Mouse (Mus musculus): ENCODE measurements around the gene Adgrg1.
"Not testable (repeated sequence)": the region's sequence is repeated elsewhere in the genome, so short reads cannot be mapped to it uniquely, and the experiment has no call there.

Gene Adgrg1

GRCm38 (mm10) chr8:95028391-95028790, 53.8 kb downstream of the Adgrg1 start:
- in situ Hi-C loops (cut with MboI, MseI): not testable (repeated sequence)

DNA sequence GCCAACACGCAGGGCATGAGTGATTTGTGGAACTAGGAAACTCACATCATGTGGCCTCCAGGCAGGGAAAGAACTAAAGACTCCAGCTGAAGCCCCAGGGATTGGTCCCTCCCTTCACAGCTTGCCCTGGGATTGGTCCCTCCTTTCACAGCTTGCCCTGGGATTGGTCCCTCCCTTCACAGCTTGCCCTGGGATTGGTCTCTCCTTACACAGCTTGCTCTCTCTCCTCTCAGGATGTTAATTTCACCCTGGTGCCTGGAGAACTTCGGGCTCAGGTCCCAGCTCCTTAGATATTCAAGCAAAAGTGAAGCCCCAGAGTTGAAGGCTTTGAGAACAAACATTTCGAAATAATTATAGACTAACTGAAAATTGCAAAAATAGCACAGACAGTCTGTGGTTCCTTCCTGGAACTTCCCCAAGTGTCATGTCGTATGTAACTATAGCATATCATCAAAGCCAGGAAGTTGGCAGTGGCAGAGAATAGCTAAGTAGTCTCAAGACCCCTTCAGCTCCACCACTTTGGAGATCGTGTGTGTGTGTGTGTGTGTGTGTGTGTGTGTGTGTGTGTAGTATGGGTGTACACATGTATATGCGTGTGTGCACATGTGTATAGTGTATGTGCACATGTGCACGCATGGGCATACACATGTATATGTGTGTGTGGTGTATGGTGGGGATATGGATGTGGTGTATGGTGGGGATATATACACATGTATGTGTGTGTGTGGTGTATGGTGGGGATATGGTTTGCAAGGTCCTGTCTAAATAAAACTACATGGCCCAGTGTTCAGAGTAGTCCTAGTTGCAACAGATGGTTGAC, 62.8 kb downstream of the Adgrg1 start:
- in situ Hi-C loops (cut with MboI, MseI): no loop called here

- in situ Hi-C loops (cut with MboI, MseI): no loop called here
These were observed 67.6 kb downstream of the Adgrg1 start for GRCm38 (mm10) chr8:95041883-95042784.

DNA sequence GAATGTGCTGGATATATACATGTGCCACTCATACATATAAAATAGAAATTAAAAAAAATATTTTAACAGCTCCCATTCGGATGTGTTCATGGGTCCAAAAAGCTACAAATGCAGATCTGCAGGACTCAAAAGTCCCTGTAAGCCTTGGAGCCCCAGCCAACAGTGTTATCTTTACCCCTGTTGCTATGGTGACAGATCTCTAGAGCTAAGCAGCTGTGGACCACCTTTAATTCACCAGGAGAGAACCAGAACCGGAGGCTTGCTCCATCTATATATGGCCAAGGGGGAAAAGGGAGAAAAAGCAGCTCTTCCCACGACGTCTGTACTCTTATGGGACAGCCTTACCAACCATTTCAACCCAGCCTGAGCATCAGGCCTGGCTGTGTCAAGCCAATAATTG, 70.3 kb downstream of the Adgrg1 start:
- in situ Hi-C loops (cut with MboI, MseI): no loop called here

GRCm38 (mm10) chr8:95046982-95047381, 72.4 kb downstream of the Adgrg1 start:
- in situ Hi-C loops (cut with MboI, MseI): no loop called here

- in situ Hi-C loops (cut with MboI, MseI): no loop called here
These were observed 73.5 kb downstream of the Adgrg1 start for GRCm38 (mm10) chr8:95047884-95048680.

GRCm38 (mm10) chr8:95049636-95050035, 75.1 kb downstream of the Adgrg1 start:
- in situ Hi-C loops (cut with MboI, MseI): no loop called here

- in situ Hi-C loops (cut with MboI, MseI): no loop called here
These were observed 79.9 kb downstream of the Adgrg1 start for GRCm38 (mm10) chr8:95054438-95054837.

- in situ Hi-C loops (cut with MboI, MseI): no loop called here
These were observed 80.5 kb downstream of the Adgrg1 start, which contains the start of gene Drc7 for GRCm38 (mm10) chr8:95054927-95055510. TSS of gene Drc7 (plus strand) at chr8:95055103.

DNA sequence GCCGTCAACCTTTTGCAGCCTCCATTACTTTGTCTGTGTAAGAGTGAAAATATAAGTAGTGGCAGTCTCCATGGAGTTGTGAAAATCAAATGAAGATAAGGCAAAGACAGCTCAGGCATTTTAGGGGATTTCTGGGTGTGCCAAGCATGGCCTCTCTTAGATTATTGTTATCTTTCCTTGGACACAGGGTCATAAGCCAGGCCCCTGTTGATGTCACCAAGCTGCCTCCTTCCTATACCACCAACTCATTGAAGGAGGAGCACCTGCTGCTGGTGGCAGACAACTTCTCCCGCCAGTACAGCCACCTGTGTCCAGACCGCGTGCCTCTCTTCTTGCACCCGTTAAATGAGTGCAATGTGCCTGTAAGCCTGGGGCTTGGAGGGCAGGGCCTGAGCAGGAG, 81.9 kb downstream of the Adgrg1 start:
- in situ Hi-C loops (cut with MboI, MseI): no loop called here

GRCm38 (mm10) chr8:95058661-95059060, 84.1 kb downstream of the Adgrg1 start:
- in situ Hi-C loops (cut with MboI, MseI): no loop called here

GRCm38 (mm10) chr8:95059812-95060533, 85.4 kb downstream of the Adgrg1 start:
- in situ Hi-C loops (cut with MboI, MseI): no loop called here
